Mouse (Mus musculus) lung, embryonic 16.5 days (tissue): ENCODE measurements around the gene 4931408C20Rik. TPM values are rescaled to one million over a fixed set of nuclear protein-coding genes. Genes with fewer than 3 reads are reported as not detected.

Experiments used
- ATAC-seq: fragments of 200-750 bp; cut with Nextera tagmentation; 2 replicates; pipeline ENCODE4 v1.8.0; 2017; ENCODE audit warnings: low read depth, mild to moderate bottlenecking, moderate library complexity
- H3K27ac ChIP-seq: fragments of 300-500 bp; sonication (generic); 2 replicates; pipeline ENCODE4 v1.5.1; 2014; ENCODE audit warnings: mild to moderate bottlenecking, control low read depth, low read length
- H3K27me3 ChIP-seq: fragments of 300-500 bp; sonication (generic); 2 replicates; pipeline ENCODE4 v1.6.1; 2014; ENCODE audit warnings: low read depth, low read length, mixed read lengths; ENCODE audit not compliant: control insufficient read depth, insufficient read depth
- H3K36me3 ChIP-seq: fragments of 300-500 bp; sonication (generic); 2 replicates; pipeline ENCODE4 v1.6.1; 2014; ENCODE audit warnings: low read length; ENCODE audit not compliant: control insufficient read depth, insufficient read depth
- H3K4me1 ChIP-seq: fragments of 300-500 bp; sonication (generic); replicated peaks from 2 replicates; pipeline ENCODE4 v1.6.1; 2014; ENCODE audit warnings: low read length, mixed read lengths; ENCODE audit not compliant: control insufficient read depth, insufficient read depth
- H3K4me2 ChIP-seq: fragments of 300-500 bp; sonication (generic); 2 replicates; pipeline ENCODE4 v1.6.1; 2014; ENCODE audit warnings: low read depth, low read length, control low read depth
- H3K4me3 ChIP-seq: fragments of 300-500 bp; sonication (generic); 2 replicates; pipeline ENCODE4 v1.5.1; 2014; ENCODE audit warnings: mild to moderate bottlenecking, low read length, control low read depth
- H3K9ac ChIP-seq: fragments of 300-500 bp; sonication (generic); 2 replicates; pipeline ENCODE4 v1.6.1; 2014; ENCODE audit warnings: low read length, control low read depth
- H3K9me3 ChIP-seq: fragments of 300-500 bp; sonication (generic); 2 replicates; pipeline ENCODE4 v1.6.1; 2016; ENCODE audit warnings: low read length; ENCODE audit not compliant: control insufficient read depth
- WGBS: fragments of 180-500 bp; shearing (Covaris S2); extraction: QIAGEN DNeasy Blood & Tissue Kit; methylation state at CpG from one replicate; pipeline ENCODE4 v1.1.7; 2014; 5-methylcytosine and 5-hydroxymethylcytosine counted together
- polyA plus RNA-seq: library from polyadenylated mRNA; unstranded; fragments of >200 nt; fragmentation: Nextera tagmentation; extraction: Ambion mirVana; gene quantifications from 2 replicates; pipeline ENCODE4 v1.2.1, GENCODE M21; 2015

Gene 4931408C20Rik
- polyA plus RNA-seq: not detected in 2 replicates

DNA sequence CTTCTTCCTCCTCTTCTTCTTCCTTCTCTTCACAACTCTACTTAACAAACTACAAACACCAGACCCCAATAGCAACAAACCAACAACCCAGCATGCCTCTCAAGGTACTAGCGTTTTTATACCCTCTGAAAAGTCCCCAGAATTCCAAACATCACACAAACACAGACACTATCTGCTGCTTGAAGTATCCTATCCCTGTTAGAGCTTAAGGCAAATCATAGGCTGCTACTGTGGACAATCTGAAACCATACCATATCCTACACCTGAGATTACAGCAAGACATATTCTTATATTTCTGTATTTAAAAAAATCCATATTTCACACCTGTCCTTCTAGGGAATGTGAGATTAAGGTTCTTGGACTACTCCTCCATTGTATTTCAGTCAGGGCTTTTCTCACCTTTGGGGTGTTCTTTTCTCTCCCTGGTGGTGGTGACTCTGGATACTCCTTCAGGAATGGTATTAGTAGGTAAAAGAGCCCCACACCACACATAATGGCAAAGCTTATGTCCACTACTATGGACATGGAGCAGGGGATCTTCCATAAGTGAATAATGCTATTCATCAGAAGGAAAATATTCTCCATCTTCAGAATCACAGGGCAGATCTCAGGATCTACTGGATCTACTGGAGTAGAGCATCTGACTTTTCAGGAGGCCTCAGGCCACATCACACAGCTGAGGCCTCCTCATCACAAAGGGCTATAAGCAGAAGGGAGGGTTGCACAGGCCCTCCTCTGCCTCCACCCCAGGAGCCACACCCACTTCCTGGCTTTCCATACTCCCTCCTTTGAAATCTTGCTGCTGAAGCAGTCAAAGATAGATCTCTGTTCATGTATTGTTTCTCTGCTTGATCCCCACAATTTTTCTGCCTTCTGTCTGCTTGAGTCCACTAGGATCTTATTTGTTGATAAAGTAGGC is at the start of gene 4931408C20Rik:
4931408C20Rik (minus strand) TSS at position 619 of the 919 bp plus-strand sequence.
- no peaks in the 10 kb centered on the region for H3K9me3 ChIP-seq
- no peak within 1 kb of the TSS for H3K9ac ChIP-seq
- ATAC-seq: peak; percentile 80
- no peaks in the 10 kb centered on the region for H3K4me1 ChIP-seq
- H3K27me3 ChIP-seq: no peaks in the 10 kb centered on the region
- WGBS: 27% methylated on average over 1 of the region's 1 CpGs
- H3K27ac ChIP-seq: no peak within 1 kb of the TSS
- H3K36me3 ChIP-seq: no peaks in the 10 kb centered on the region
- no peak within 1 kb of the TSS for H3K4me2 ChIP-seq
- no peak within 1 kb of the TSS for H3K4me3 ChIP-seq

DNA sequence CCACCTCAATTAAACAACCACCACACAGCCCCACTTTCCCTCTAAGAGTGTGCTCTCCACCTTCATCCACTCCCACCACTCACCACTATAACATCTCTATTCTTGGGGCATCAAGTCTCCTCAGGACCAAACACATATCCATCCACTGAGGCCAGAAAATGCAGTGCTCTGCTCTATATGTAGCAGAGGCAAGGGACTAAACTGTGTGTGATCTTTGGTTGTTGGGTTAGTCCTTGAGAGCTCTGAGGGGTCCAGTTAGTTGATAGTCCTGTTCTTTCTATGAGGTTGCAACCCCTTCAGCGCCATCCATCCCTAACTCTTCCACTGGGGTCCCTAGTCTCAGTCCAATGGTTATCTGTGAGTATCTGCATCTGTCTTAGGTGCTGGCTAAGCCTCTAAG is 666 bp upstream of the 4931408C20Rik start:
- no peaks in the 10 kb centered on the region for H3K27me3 ChIP-seq
- no peak overlapping the region for H3K4me3 ChIP-seq
- WGBS: 57% methylated on average over 1 of the region's 1 CpGs
- no peaks in the 10 kb centered on the region for H3K36me3 ChIP-seq
- no peak overlapping the region for H3K4me2 ChIP-seq
- no peak overlapping the region for H3K9ac ChIP-seq
- H3K4me1 ChIP-seq: no peaks in the 10 kb centered on the region
- H3K27ac ChIP-seq: no peak overlapping the region
- H3K9me3 ChIP-seq: no peaks in the 10 kb centered on the region
- ATAC-seq: peak; percentile 80

DNA sequence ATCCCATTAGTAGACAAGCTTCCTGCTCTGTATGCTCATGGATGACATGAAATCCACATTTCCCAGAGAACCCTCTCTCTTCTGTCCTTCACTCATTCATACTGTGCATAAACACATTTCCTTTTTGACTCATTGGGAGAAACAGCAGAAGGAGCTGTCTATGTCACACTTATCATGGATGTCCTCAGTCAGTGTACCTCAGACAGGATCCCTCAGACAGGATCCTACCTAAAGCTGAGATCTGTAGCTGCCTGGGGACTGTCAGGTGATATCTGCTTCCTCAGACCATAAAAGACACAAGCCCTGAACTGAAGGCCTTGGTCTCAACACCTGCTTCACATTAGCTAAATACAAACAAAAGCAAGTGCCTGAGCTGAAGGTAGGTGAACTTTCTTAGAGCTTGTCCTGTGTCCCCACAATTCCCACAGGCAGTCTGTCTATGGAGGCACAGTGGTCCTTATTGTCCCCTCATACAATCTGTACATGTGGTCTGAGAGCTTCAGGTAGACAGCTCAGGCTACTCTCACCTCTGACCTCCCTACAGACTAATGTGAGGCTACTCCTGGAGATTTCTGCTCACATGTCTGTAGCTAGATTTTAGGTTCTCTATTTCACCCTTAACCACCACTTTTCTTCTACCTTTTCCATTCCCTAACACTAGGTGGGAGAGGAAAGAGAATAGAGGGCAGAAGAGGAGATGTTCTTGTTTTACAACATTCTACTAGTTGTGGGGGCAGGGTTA is 1.1 kb downstream of the 4931408C20Rik start:
- H3K4me3 ChIP-seq: no peak overlapping the region
- no peaks in the 10 kb centered on the region for H3K36me3 ChIP-seq
- no peaks in the 10 kb centered on the region for H3K27me3 ChIP-seq
- H3K9ac ChIP-seq: no peak overlapping the region
- no peak overlapping the region for H3K4me2 ChIP-seq
- peak; percentile 37; the same call in 1 of the 2 replicates for ATAC-seq
- no peaks in the 10 kb centered on the region for H3K4me1 ChIP-seq
- H3K9me3 ChIP-seq: no peaks in the 10 kb centered on the region
- no peak overlapping the region for H3K27ac ChIP-seq

DNA sequence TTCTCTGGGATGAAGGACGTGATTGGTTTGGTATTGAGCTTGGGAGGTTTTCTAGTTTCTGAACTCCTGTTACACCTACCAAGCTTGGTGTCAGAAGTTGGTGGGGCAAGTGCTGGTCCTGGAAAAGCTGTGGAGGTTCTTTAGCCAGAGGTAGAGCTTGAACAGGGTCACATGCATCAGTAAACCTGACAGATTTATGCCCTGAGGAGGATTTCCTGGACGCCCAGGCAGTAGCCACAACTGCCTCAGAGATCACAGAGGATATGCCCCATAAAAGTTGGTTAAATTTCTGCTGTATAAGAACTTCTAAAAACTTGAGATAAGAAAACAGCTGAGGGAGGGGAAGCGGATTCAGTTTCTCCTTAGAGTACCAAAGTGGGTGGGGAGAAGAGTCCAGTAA is 1.9 kb downstream of the 4931408C20Rik start:
- Histone ChIP-seq H3K9ac (no peak overlapping the region), H3K36me3 (no peaks in the 10 kb centered on the region), H3K4me3 (no peak overlapping the region), H3K9me3 (no peaks in the 10 kb centered on the region), H3K27ac (no peak overlapping the region), H3K4me1 (no peaks in the 10 kb centered on the region), H3K27me3 (no peaks in the 10 kb centered on the region), H3K4me2 (no peak overlapping the region)
- no peak for ATAC-seq
- 59% methylated on average over 3 of the region's 3 CpGs for WGBS

DNA sequence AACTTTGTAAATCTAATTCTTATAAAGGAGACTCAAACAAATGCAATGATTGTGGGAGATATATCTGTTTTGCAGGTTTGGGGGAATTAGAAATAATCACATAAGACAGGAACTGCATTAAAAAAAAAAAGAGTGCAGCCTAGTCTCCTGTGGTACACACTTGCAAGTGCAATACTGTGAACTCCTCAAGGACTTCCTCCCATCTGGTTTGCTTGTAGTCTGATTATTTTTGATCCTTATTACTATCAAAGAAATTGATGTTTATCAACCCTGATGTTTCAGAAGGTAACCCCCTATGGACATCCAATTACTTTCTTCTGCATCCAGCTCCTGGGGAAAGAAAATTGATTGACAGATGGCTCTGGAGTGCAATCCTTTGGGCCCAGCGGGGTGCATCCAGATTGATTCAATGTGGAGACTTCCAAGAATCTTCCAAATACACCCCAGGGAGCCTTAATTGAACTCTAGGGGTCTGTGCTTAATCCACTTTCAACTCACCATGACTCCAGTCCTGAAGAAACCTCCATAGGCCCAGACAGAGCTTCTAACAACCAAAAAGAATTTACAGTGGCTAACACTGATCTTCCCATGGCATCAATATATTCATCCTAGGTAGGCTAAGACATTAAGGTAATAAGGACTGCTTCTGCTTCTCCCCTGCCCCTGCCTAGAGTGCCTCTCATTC is 37.4 kb downstream of the 4931408C20Rik start:
- no peaks in the 10 kb centered on the region for H3K36me3 ChIP-seq
- H3K4me2 ChIP-seq: no peak overlapping the region
- no peak overlapping the region for H3K4me3 ChIP-seq
- H3K9ac ChIP-seq: no peak overlapping the region
- no peaks in the 10 kb centered on the region for H3K27me3 ChIP-seq
- no peaks in the 10 kb centered on the region for H3K9me3 ChIP-seq
- no peaks in the 10 kb centered on the region for H3K4me1 ChIP-seq
- 49% methylated on average over 1 of the region's 1 CpGs for WGBS
- no peak overlapping the region for H3K27ac ChIP-seq
- ATAC-seq: no peak

DNA sequence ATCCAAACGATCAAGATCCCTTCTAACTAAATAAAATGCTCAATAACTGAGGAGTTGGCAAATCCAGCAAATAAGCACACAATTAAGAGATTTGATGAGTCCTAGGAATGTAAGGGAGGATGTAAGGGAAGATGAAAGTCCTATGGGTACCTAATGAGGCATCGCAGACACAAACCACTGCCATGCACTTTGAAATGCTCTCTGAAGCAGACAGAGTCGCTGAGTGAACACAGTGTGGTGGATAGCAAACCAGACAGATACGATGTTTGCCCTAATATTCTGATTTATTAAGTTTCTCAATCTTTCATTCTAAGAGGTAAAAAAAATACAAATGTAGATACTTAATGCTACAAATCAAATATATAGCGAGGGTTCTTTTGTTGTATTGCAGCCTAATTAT is 51.2 kb downstream of the 4931408C20Rik start:
- Histone ChIP-seq H3K9ac (no peak overlapping the region), H3K4me1 (no peaks in the 10 kb centered on the region), H3K9me3 (no peaks in the 10 kb centered on the region), H3K36me3 (no peaks in the 10 kb centered on the region), H3K27ac (no peak overlapping the region), H3K27me3 (no peaks in the 10 kb centered on the region), H3K4me3 (no peak overlapping the region), H3K4me2 (no peak overlapping the region)
- 84% methylated on average over 5 of the region's 5 CpGs for WGBS
- ATAC-seq: no peak
